Mouse (Mus musculus): ENCODE results near the gene Txnrd2. TPM values are rescaled to one million over a fixed set of nuclear protein-coding genes. Genes with fewer than 3 reads are reported as not detected.

Gene Txnrd2
- polyA plus RNA-seq, 1 experiment from 2014 or later = 39.6 TPM

DNA sequence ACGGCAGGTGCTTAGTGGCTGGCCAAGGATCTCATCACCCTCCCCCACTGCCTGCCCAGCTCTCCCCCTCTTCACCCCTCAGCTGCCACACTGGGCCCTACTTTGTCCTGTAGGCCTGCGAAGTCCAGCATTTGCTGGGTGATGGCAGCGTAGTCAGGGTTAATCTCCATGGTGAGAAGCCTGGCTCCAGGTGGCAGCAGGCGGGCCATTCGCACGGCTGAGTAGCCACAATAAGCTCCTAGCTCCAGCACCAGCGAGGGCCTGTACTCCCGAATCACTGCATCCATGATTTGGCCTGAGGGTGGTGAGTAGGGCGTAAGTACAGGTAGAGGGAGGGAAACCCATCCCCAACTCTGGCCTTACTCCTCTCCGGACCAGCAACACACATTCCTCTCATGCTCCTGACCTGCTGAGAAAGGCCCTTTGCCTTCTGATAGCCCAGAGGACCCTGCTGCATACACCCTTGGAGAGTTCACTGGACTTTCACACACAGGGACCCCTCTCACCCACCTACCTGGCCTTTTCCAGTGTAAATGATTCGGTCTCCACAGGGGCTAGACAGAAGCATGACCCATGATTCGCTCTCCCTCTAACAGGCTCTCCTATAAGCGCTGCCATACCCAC lies 15.0 kb upstream of the Txnrd2 start:
- no peak overlapping the region for H3K9ac ChIP-seq (ENCODE audit: low read length)
- no peak for ATAC-seq (replicated peaks; ENCODE audit: extremely low read depth, insufficient read depth, low FRiP score)
- WGBS = 87% methylated on average over 13 of the region's 13 CpGs

DNA sequence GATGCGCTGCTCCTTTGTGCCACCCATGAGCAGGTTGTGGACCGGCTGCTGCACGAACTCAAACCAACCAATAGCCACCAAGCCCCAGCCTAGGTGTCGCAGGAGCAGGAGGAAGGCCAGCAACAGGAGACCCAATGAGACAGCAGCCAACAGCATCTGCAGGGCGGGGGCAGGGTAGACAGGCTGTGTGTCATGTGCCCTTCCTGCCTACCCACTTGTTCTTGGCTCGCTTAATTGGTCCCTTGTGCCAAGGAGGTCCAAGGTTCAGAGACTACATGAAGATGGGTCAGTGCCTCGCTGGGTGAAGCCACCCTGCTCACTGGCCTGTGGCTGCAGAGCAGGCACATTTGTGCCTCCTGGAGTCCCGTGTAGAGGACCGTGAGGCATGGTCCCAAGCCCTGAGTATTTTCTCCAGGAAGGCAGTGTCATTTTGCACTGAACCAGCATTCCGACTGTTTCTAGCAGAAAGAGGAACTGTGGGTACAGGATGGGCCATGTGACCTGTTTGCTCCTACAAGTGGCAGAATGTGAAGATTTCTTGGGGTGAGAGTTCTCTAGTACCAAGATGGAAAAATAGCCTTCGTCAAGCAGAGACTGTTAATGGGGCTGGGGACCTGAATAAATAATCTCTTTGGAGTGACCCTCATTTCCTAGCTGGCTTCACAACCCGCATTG lies 14.2 kb upstream of the Txnrd2 start:
- 77% methylated on average over 12 of the region's 12 CpGs for WGBS
- H3K9ac ChIP-seq (ENCODE audit: low read length) = peak overlapping the region; percentile 39; the same call in 1 of the 2 replicates

More for the DNA sequence above, 15.0 kb upstream of the Txnrd2 start:
- H3K27me3 ChIP-seq (ENCODE audit: control insufficient read depth, insufficient read depth, low read length) = no peaks in the 10 kb centered on the region
- peaks cover 39% of the 10 kb centered on the region for H3K4me1 ChIP-seq (ENCODE audit: control insufficient read depth, insufficient read depth, low read length)
- 0 out of 2 replicates have a peak overlapping the region, but pooled peaks have one; percentile 13 for H3K27ac ChIP-seq (ENCODE audit: low read length)
- no peaks in the 10 kb centered on the region for H3K9me3 ChIP-seq (replicated peaks; ENCODE audit: control insufficient read depth, low read length)
- H3K36me3 ChIP-seq (ENCODE audit: control insufficient read depth, insufficient read depth) = peaks cover 20% of the 10 kb centered on the region
- no peak overlapping the region for H3K4me3 ChIP-seq (ENCODE audit: low read length)
- H3K4me2 ChIP-seq (ENCODE audit: low read depth, low read length) = no peak overlapping the region

DNA sequence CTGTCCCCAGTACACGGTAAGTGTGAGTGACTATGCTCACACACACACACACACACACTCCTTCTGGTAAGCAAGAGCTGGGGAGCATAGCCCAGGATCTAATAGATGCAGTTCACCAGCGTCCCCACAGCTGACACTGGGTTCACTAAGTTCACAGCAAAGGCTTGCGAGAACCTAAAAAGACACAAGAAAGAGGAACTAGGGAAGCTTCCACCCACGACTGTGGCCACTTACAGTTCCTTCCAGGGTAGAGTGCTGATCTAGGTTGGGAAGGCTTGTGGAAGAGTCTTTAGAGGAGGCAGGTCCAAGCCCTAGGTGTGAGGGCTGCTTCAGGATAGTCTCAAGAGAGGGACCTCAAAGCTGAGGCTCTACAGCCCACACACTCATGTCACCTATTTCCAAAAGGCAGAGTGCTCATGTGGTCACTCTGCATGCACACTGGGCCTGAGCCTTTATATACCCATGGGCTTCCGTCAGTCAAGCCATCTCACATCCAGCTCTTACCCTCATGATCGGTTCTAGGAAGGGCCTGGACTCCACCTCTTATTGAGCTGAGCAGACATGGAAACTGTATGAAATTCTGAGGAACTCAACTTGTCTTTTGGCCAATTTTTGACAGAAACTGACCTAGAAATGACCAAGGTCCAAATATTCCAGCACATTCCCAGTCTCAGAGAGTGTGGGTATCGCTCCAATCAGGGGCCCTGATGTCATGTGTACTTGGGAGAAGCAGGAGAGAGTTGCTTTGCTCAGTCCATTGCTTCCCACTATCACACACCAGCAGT lies 13.0 kb upstream of the Txnrd2 start:
- ATAC-seq (replicated peaks; ENCODE audit: extremely low read depth, insufficient read depth, low FRiP score) = no peak
- peaks cover 18% of the 10 kb centered on the region for H3K36me3 ChIP-seq (ENCODE audit: control insufficient read depth, insufficient read depth)
- 85% methylated on average over 7 of the region's 7 CpGs for WGBS

More for the DNA sequence above, 14.2 kb upstream of the Txnrd2 start:
- ATAC-seq (replicated peaks; ENCODE audit: extremely low read depth, insufficient read depth, low FRiP score) = peak; percentile 19; the same call in 1 of the 2 replicates
- H3K4me1 ChIP-seq (ENCODE audit: control insufficient read depth, insufficient read depth, low read length) = peaks cover 39% of the 10 kb centered on the region
- H3K4me3 ChIP-seq (ENCODE audit: low read length) = no peak overlapping the region
- no peaks in the 10 kb centered on the region for H3K27me3 ChIP-seq (ENCODE audit: control insufficient read depth, insufficient read depth, low read length)
- H3K9me3 ChIP-seq (replicated peaks; ENCODE audit: control insufficient read depth, low read length) = no peaks in the 10 kb centered on the region
- H3K4me2 ChIP-seq (ENCODE audit: low read depth, low read length) = no peak overlapping the region
- peak overlapping the region; percentile 44; the same call in 1 of the 2 replicates for H3K27ac ChIP-seq (ENCODE audit: low read length)
- peaks cover 18% of the 10 kb centered on the region for H3K36me3 ChIP-seq (ENCODE audit: control insufficient read depth, insufficient read depth)

DNA sequence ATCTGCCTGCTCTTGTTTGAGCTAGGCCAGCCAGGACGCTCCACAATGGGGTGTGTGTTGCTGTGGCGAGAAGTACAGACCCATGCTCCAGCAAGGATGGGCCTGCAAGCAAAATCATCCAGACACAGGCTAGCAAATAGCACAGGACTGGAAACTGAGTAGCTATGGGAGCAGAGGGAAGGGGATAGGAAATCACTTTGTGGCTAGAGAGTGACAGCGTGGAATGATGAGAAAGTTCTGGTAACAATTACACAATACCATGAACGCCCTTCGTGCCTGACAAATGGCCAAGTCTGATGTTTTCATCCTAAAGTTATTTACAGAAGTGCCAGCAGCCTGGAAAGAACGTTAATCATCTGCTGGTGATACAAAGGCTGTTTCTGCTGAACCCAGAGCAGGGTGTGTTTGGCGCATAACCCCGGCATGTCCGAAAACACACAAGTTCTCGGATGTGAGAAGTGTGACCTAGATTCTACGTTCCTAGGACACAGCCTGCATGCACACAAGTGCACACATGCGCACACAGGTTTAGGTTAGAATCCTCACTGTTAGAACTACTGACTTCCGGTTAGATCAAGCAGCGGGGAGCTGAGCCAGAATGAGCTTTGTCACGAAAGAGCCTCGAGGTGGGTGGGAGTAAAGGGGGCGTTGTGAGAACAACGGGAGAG lies 10.0 kb upstream of the Txnrd2 start:
- Histone ChIP-seq H3K4me3 (ENCODE audit: low read length) (no peak overlapping the region), H3K9ac (ENCODE audit: low read length) (peak overlapping the region; percentile 25; the same call in 1 of the 2 replicates), H3K4me1 (ENCODE audit: control insufficient read depth, insufficient read depth, low read length) (peaks cover 23% of the 10 kb centered on the region), H3K27me3 (ENCODE audit: control insufficient read depth, insufficient read depth, low read length) (no peaks in the 10 kb centered on the region), H3K9me3 (replicated peaks; ENCODE audit: control insufficient read depth, low read length) (no peaks in the 10 kb centered on the region), H3K4me2 (ENCODE audit: low read depth, low read length) (0 out of 2 replicates have a peak overlapping the region, but pooled peaks have one; percentile 9), H3K27ac (ENCODE audit: low read length) (peak overlapping the region; percentile 74), H3K36me3 (ENCODE audit: control insufficient read depth, insufficient read depth) (peaks cover 4% of the 10 kb centered on the region)
- ATAC-seq (replicated peaks; ENCODE audit: extremely low read depth, insufficient read depth, low FRiP score) = peak; percentile 24
- WGBS = 49% methylated on average over 18 of the region's 18 CpGs

More for the DNA sequence above, 13.0 kb upstream of the Txnrd2 start:
- Histone ChIP-seq H3K9me3 (replicated peaks; ENCODE audit: control insufficient read depth, low read length) (no peaks in the 10 kb centered on the region), H3K4me1 (ENCODE audit: control insufficient read depth, insufficient read depth, low read length) (peaks cover 31% of the 10 kb centered on the region), H3K4me2 (ENCODE audit: low read depth, low read length) (no peak overlapping the region), H3K27ac (ENCODE audit: low read length) (no peak overlapping the region), H3K9ac (ENCODE audit: low read length) (no peak overlapping the region), H3K4me3 (ENCODE audit: low read length) (no peak overlapping the region), H3K27me3 (ENCODE audit: control insufficient read depth, insufficient read depth, low read length) (no peaks in the 10 kb centered on the region)

DNA sequence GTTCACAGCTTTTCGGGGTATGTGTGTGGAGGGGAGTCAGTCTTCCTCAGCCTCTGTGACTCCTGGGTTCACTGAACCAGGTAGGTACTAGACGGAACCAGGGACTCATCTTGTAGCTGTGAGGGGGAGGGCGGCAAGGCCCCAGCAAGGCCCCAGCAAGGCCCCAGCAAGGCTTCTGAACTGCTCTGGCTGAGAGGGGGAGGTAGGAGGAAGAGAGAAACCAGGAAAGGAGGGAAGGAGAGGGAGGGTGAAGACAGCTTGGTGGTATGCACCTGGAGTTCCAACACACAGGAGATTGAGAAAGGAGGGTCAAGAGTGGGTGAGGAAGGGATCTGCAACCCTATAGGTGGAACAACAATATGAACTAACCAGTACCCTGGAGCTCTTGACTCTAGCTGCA lies 9.3 kb upstream of the Txnrd2 start:
- ATAC-seq (replicated peaks; ENCODE audit: extremely low read depth, insufficient read depth, low FRiP score) = peak; percentile 20; the same call in 1 of the 2 replicates
- H3K36me3 ChIP-seq (ENCODE audit: control insufficient read depth, insufficient read depth) = peaks cover 4% of the 10 kb centered on the region
- H3K4me3 ChIP-seq (ENCODE audit: low read length) = no peak overlapping the region
- no peaks in the 10 kb centered on the region for H3K9me3 ChIP-seq (replicated peaks; ENCODE audit: control insufficient read depth, low read length)
- H3K4me2 ChIP-seq (ENCODE audit: low read depth, low read length) = 0 out of 2 replicates have a peak overlapping the region, but pooled peaks have one; percentile 9
- peaks cover 17% of the 10 kb centered on the region for H3K4me1 ChIP-seq (ENCODE audit: control insufficient read depth, insufficient read depth, low read length)
- 68% methylated on average over 3 of the region's 3 CpGs for WGBS
- H3K27ac ChIP-seq (ENCODE audit: low read length) = peak overlapping the region; percentile 74
- peak overlapping the region; percentile 25; the same call in 1 of the 2 replicates for H3K9ac ChIP-seq (ENCODE audit: low read length)
- H3K27me3 ChIP-seq (ENCODE audit: control insufficient read depth, insufficient read depth, low read length) = no peaks in the 10 kb centered on the region

DNA sequence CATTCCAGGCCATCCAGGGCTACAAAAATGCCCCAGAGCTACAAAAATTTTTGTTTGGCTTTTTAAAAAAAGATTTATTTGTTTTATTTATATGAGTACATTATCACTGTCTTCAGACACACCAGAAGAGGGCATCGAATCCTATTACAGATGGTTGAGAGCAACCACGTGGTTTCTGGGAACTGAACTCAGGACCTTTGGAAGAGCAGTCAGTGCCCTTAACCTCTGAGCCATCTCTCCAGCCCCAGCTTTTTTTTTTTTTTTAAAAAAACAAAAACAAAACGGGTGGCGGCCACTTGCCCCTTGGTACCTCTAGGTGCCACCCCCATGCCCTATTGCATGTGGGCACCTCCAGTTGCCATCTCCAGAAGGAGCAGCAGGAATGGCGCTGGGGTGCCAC lies 8.7 kb upstream of the Txnrd2 start:
- 87% methylated on average over 5 of the region's 5 CpGs for WGBS

DNA sequence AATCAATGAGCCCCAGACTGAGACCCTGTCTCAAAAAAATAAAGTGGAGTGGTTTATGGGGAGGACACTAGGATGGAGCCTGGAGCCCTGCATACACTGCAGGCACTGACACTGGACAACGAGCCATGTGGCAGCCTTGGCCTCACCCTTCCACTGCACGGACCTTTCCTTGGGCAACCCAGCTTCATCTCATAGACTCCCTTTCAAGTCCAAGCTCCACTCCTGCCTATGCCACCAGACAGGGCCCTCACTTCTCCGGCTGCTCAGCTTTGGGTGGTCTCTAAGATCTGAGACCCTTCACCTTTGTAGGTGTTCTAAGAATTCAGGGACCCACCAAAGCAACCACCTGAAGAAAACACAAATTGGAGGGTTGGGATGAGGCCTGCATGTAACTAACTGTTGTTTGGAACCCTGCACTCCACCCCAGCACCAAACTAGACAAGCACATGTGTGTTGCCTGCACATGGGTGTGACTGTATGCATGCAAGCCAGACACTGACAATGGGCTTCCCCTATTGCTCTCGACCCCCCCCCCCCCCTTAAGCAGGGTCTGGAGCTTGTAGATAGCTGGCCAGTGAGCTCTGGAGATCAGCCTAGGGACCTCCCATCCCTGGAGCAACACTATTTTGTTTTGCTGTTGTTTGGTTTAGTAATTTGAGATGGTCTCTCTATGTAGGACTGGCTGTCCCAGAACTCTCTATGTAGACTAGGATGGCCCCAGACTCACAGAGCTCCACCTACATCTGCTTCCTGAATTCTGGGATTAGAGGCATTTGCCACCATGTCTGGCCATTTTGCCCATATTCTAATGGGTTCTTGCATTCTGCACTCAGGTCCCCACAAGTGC lies 7.2 kb upstream of the Txnrd2 start:
- 91% methylated on average over 4 of the region's 4 CpGs for WGBS
- H3K36me3 ChIP-seq (ENCODE audit: control insufficient read depth, insufficient read depth) = peaks cover 13% of the 10 kb centered on the region
- no peaks in the 10 kb centered on the region for H3K27me3 ChIP-seq (ENCODE audit: control insufficient read depth, insufficient read depth, low read length)
- H3K4me1 ChIP-seq (ENCODE audit: control insufficient read depth, insufficient read depth, low read length) = peaks cover 18% of the 10 kb centered on the region
- H3K27ac ChIP-seq (ENCODE audit: low read length) = no peak overlapping the region
- H3K9me3 ChIP-seq (replicated peaks; ENCODE audit: control insufficient read depth, low read length) = no peaks in the 10 kb centered on the region
- no peak overlapping the region for H3K4me2 ChIP-seq (ENCODE audit: low read depth, low read length)
- no peak for ATAC-seq (replicated peaks; ENCODE audit: extremely low read depth, insufficient read depth, low FRiP score)
- no peak overlapping the region for H3K4me3 ChIP-seq (ENCODE audit: low read length)
- no peak overlapping the region for H3K9ac ChIP-seq (ENCODE audit: low read length)

More for the DNA sequence above, 8.7 kb upstream of the Txnrd2 start:
- peaks cover 10% of the 10 kb centered on the region for H3K4me1 ChIP-seq (ENCODE audit: control insufficient read depth, insufficient read depth, low read length)
- no peak overlapping the region for H3K27ac ChIP-seq (ENCODE audit: low read length)
- H3K27me3 ChIP-seq (ENCODE audit: control insufficient read depth, insufficient read depth, low read length) = no peaks in the 10 kb centered on the region
- H3K9me3 ChIP-seq (replicated peaks; ENCODE audit: control insufficient read depth, low read length) = no peaks in the 10 kb centered on the region
- ATAC-seq (replicated peaks; ENCODE audit: extremely low read depth, insufficient read depth, low FRiP score) = no peak
- H3K4me2 ChIP-seq (ENCODE audit: low read depth, low read length) = no peak overlapping the region
- H3K36me3 ChIP-seq (ENCODE audit: control insufficient read depth, insufficient read depth) = peaks cover 8% of the 10 kb centered on the region
- H3K9ac ChIP-seq (ENCODE audit: low read length) = no peak overlapping the region
- no peak overlapping the region for H3K4me3 ChIP-seq (ENCODE audit: low read length)

DNA sequence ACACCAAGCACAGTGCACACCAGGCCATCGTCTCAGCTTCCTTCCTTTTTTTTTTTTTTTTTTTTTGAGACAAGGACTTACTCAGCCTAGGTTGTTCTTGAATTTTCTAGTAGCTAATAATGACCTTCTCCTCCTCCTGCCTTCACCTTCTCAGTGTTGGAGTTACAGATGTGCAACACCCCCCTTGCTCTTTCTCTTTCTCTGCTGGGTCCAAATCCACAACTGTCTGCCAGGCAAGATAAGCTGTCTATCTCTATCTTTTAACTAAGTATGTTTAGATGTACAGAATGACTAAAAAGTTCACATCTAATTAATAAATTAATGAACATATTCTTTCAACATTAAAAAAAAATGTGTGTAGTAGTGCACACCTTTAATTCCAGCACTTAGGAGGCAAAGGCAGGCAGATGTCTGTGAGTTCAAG lies 6.6 kb upstream of the Txnrd2 start:
- Histone ChIP-seq H3K4me2 (ENCODE audit: low read depth, low read length) (no peak overlapping the region), H3K9me3 (replicated peaks; ENCODE audit: control insufficient read depth, low read length) (no peaks in the 10 kb centered on the region), H3K9ac (ENCODE audit: low read length) (no peak overlapping the region), H3K27me3 (ENCODE audit: control insufficient read depth, insufficient read depth, low read length) (no peaks in the 10 kb centered on the region), H3K4me1 (ENCODE audit: control insufficient read depth, insufficient read depth, low read length) (peaks cover 24% of the 10 kb centered on the region), H3K4me3 (ENCODE audit: low read length) (no peak overlapping the region), H3K36me3 (ENCODE audit: control insufficient read depth, insufficient read depth) (peaks cover 13% of the 10 kb centered on the region), H3K27ac (ENCODE audit: low read length) (no peak overlapping the region)
- ATAC-seq (replicated peaks; ENCODE audit: extremely low read depth, insufficient read depth, low FRiP score) = no peak
- 63% methylated on average over 1 of the region's 1 CpGs for WGBS

Data from heart, embryonic 16.5 days (tissue).